Mouse (Mus musculus): ENCODE data around the gene Ftl1.
"Not testable (repeated sequence)": the region's sequence is repeated elsewhere in the genome, so short reads cannot be mapped to it uniquely, and the experiment has no call there.

The Ftl1 gene

DNA sequence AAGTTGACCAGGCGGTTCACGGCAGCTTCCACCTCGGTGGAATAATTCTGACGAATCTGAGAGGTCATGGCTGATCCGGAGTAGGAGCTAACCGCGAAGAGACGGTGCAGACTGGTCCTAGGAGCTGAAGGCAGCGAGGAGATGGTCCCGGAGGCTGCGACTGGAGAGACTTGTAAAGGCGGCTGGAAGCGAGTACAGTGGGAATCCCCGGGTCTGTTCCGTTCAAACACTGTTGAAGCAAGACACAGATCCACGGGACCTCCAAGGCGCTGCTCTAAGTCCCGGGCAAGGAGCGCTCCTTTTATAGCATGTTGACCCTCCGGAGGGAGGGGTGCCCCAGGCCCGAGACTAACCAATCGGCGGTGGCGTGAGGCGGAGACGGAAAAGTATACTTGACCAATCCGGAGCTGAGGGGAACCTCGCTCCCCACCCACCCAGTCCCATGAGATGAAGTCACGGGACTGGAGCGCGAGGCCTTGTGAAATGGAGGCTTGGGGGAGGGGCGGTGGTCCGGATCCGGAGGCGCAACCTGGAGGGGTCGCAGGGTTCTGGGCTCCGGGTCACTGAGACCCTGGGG lies at the start of gene Ftl1:
Gene Ftl1, minus strand, starts transcription at position 321 of the 577 bp plus-strand sequence.
- DNase-seq (ENCODE audit: low read depth, low spot score): peak; percentile 94

DNA sequence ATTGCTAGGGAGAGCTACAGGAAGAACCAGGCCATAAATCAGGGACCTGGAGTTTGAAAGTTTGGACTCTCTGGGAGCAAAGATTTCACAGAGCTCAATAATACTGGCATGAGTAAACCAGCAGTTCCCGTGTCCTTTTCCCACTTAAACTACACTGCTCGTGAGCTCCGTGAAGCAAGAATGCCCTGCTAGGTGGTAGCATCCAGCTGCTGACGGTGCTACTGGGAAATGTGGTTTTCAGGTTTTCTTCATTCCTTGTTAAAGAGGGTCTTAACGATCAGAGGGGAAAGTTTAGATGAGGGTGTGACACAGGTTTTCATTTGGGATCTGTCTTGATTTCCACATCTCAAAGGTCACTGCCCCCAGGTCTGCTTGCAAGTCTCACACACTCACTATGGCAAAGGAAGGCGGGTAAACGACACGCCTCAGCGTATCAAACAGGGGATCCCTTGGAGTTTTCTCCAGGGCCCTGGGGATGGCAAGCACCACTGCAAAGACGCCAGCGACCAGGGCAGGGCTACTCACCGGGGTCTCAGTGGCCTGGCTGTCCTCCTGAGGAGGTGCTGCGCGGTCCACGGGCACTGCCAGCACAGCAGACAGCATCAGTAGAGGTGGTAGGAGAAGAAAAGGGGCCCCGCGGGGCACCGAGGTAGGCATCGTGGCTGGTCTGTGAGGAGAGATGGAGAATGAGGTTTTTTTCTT lies 49.6 kb upstream of the Ftl1 start:
- DNase-seq (ENCODE audit: low read depth, low spot score): no peak

DNA sequence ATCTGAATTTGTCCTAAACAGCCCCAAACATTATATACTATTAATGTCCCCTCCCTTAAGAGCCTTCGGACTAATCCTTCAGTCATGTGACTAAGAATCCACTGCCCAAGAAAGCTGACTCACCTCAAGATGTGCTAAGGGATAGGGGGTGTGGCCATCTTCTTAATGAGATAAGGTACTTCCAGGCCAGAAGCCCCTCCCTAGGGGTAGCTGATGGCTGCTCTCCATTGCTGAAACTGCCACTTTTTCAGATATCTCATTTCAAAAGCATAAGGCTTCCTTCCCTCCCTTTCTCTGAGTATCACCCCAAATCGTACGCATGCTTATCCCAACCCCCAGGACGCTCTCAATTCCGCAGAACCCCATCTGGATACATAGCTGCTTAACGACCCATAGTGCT lies 48.9 kb upstream of the Ftl1 start:
- peak; percentile 85 for DNase-seq (ENCODE audit: low read depth, low spot score)

DNA sequence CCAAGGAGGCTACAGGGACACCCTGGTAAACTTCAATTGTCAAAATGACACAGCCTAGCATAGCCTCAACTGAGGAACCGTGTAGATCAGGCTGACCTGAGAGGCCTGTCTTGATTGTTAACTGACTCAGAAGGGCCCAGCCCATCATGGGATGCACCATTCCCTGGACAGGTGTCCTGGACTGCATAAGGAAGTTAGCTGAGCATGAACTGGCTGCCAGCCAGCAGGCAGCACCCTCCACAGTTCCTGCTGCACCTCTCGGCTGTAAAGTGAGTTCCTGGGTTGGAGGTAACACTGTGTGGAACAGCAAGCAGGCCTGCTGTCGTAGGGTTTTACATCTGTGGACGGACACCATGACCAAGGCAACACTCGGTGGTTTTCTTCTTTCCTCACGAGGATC lies 47.9 kb upstream of the Ftl1 start:
- no peak for DNase-seq (ENCODE audit: low read depth, low spot score)

DNA sequence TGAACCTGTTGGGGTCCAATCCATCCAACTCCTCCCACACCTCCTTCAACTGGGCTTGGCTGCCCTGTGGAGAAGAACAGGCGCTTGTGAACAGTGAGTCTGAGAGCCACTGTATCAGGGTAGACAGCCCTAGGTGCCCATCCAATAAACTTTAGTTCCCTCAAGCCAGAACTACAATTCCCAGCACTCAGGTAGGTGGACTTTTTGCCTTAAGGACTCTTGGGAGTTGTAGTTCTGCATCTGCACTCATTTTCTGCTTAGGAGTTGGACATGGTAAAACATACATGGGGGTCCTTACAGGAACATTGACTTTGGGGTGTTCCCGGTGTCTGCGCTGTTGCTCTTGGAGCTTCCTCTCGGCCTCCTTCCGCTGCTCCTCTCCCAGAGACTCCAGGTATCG lies 38.7 kb upstream of the Ftl1 start:
- DNase-seq (ENCODE audit: low read depth, low spot score): no peak

DNA sequence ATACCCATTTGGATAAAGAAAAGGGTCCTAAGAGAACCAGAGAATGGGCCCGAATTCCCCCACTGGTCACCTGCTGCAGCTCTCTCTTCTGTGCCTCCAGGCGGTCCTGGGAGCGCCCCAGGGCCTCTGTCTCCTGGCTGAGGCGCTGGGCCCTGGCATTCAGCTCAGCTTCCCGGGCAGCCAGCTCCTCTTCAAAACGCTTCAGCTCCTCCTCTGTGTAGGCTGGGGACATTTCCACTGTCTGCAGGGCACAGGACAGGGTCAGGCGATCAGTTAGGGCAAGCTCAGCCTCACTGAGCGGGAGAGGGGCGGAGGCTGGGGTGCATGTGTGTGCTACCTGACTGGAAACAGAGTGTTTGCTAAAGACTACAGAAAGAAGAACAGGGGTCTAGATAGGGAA lies 34.9 kb upstream of the Ftl1 start:
- DNase-seq (ENCODE audit: low read depth, low spot score): no peak

DNA sequence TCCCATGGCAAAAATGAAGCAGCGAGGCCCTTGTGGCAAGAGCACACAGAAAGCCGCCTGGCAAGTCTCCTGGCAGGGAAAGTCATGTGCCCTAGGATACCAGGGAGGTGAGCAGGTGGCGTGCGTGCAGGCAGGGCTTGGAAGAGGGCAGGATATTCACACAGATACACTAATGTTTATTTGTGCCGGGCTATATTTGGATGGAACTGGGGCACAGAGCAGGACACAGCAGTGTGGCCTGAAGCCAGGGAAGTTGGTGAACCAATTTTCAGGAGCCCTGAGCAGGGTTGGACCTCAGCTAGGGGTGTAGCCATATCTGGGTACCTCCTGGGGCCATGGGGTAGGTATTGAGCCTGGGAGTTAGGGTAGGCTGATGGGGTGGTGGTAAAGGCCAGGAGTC lies 33.3 kb upstream of the Ftl1 start:
- DNase-seq (ENCODE audit: low read depth, low spot score): no peak

DNA sequence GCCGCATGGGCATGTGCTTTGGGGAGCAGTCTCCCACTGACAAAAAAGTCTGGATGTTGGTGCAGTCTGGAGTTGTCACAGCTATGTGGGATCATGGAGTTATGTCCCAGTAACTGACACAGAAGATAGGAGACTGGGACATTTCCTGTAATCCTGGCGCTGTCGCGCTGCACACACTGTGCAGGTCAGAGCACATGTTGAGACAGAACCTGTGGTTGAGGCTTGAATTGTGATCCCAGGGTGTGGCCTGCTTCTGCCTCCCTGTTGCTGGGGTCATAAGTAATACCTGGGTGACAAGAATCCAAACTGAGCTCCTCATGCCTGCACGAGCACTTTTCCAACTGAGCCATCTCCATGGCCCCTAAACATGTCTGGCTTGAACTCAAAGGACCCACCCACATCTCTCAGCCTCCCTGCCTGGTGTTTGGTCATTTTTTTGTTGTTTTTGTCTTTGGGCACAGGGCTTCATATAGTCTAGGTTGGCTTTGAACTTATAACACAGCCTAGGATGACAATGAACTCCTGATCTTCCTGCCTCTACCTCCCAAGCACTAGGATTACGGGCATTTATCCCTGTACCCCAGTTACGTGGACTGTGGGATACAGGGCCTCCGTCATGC lies 32.7 kb upstream of the Ftl1 start:
- DNase-seq (ENCODE audit: low read depth, low spot score): no peak

DNA sequence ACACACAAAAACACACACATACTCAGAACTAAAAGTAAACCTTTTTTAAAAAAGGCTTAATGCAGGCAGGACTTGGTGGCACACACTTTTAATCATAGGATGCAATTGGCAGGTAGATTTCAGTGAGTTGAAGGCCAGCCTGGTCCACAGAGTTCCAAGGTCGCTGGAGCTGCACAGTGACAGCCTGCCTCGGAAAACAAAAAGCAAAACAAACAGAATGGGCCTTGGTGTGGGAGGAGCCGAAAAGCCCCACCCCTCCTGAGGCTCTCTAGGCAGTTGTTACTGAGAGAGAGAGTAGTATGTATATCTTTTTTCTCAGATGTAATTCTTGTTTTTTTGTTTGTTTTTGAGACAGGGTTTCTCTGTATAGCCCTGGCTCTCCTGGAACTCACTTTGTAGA lies 31.6 kb upstream of the Ftl1 start:
- DNase-seq (ENCODE audit: low read depth, low spot score): no peak

DNA sequence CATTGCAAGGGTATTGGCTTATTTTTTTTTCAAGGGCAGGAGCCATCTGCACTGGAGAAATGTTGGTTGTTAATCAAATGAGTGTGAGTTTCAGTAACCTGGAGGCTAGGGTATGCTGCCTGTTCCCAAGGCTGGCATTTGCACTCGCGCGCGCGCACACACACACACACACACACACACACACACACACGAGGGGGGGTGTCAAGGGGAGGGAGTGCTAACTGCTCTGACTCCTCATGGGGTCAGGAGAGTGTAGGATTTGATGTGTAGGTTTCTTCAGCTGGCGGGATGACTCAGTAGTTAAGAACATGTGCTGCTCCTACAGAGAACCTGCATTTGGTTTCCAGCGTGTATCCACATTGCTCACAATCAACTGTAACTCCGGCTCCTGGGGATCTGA lies 31.1 kb upstream of the Ftl1 start:
- no peak for DNase-seq (ENCODE audit: low read depth, low spot score)

DNA sequence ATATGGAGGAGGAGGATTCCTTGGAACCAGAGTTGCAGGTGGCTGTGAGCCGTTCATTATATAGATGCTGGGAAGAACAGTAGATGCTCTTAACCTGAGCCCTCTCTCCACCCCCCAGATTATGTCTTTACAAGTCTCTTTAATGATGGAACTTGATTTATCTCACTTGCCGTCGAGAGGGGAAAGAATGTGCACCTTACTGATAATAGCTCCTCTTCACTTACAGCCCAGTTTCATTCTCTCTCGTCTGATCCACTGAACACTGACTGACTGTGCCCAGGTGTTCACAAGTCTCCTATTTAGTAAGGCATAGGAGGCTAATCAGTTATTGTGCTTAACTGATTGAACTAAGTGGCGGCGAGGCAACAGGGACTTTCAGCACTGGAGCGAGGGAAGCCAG lies 29.9 kb upstream of the Ftl1 start:
- DNase-seq (ENCODE audit: low read depth, low spot score): no peak

DNA sequence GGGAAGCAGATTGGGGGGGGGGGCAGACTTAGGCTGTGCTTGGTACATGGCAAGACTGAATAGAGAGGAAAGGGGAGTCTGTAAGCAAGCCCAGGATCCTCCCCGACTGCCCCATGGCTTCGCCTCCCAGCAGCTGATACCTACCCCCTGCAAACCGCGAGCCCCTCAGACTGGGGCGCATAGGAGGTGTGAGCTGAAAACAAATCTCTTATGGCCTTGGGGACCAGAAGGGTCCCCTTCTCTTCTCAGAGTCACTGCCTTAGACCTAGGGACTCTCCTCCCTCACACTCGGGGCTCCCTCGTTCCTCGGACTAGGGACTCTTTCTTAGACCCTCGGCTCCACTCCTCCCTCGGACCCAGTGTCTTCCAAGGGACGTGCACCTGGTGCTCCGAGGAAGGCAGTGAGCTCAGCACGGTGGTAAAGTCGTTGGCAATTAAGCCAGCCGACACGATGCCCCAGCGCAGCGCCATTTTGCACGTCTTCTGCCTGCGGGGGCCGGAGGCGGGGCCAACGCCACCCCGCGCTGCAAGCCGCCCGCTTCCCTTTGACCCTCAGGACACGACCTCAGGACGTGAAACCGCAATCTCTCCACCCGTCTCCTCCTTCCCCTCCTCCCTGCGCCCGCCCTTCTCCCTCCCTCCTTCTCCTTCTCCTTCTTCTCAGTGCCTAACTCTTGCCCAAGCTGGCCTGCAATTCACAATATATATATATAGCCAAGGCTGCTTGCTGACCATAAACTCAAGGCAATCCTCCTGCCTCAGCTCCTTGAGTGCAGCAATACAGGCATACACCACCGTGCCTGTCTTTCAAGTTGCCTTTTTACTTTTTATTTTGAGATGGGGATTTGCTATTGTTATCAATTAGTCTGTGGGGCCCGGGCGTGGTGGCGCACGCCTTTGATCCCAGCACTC lies 28.9 kb upstream of the Ftl1 start, which contains the start of gene Dhdh:
Gene Dhdh, minus strand, starts transcription at position 513 of the 912 bp plus-strand sequence.
- no peak for DNase-seq (ENCODE audit: low read depth, low spot score)

DNA sequence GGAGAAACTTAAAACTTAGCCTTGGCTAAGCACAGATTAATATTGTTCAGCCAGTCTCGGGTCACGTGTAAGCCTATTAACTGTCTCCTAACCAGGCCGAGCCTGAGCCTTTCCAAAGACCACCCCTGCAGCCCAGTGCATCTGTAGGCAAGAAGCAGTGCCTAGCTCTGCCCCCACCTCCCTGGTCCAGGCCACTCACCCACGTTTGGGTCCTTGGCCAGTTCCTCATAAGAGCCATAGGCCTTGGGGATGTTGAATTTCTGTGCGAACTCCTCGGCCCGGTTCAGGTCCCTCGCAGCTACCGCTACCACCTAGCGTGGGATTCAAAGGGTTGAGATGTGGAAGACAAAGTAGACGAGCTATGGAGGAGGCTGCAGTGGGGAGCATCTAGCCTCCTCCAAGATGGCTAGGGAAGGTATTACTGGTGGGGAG lies 28.2 kb upstream of the Ftl1 start:
- DNase-seq (ENCODE audit: low read depth, low spot score): no peak

DNA sequence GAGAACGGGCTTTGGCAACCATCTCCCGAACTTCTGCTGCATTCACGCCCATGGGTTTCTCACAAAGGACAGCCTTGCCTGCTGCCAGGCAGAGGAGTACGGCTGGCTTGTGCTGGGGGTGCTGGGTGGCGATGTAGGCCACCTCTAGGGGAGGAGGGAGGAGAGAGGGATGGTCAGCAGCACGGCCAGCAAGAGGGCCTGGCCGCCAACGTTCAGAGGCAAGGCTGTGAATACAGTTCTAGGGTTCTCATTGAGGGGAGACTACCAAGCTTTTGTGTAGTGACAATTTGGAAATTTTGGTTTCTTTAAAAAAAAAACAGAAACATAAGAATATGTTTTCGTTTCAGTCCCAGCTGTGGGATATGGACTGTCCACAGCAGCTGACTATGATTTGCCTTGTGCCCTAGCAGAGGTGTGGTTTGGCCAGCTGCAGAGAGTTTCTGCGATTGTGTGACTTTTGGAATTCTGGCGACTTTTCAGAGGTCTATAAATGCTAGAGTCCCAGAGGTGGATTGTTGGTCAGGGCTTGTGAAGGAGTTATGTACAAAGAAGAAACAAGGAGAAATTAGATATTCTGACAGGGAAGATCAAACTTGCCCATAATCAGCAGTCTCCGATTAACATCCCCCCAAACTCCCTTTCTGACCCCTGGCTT lies 27.2 kb upstream of the Ftl1 start, which contains the start of gene Gm45808:
Gene Gm45808, minus strand, starts transcription at position 51 of the 655 bp plus-strand sequence.
- no peak for DNase-seq (ENCODE audit: low read depth, low spot score)

DNA sequence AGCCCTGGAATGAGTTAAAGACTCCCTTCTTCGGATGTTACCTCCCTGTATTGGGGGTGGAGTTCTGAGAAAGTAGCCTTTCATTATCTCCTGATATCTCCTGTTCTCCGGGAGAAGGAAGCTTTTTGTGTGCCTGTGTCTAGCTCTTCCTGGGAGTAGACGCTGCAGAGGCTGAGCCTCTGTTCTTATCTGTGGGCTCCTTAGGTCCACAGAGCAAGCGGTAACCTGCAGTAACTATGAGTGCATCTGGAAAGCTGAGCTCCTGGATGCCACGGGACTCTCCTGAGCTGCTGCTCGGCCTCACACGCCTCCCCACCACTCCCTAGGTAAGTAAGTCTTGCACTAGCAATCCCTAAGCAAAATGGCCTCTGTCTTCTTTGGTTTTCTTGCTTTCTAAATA lies 26.5 kb upstream of the Ftl1 start:
- no peak for DNase-seq (ENCODE audit: low read depth, low spot score)

DNA sequence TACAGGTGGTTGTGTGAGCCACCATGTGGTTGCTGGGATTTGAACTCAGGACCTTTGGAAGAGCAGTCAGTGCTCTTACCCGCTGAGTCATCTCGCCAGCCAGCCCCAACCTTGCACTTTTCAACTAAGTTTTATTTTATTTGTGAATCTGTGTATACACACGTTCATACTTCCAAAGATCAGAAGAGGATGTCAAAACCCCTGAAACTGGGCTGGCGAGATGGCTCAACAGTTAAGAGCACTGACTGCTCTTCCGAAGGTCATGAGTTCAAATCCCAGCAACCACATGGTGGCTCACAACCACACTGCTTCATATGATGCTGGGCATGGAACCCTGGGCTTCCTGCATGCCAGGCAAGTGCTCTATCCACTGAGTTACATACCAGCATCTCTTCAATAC lies 25.3 kb upstream of the Ftl1 start:
- not testable (repeated sequence) for DNase-seq (ENCODE audit: low read depth, low spot score)

DNA sequence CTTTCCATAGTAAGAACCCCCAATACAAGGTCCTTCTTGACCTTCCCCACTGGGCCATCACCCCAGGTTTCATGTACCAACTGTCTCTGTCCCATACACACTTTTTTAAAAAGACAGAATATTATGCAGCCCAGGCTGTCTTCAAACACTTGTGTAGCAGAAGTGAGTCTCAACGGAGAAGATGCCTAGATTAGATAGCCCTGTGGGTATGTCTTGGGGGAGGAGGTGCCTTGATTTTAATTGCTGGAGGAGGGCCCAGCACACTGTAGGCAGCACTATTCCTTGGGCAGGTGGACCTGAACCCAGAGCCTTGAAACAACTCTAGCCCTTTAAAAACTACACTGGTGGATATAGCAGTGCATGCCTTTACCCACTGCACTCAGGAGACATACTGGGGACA lies 22.5 kb upstream of the Ftl1 start:
- DNase-seq (ENCODE audit: low read depth, low spot score): no peak

DNA sequence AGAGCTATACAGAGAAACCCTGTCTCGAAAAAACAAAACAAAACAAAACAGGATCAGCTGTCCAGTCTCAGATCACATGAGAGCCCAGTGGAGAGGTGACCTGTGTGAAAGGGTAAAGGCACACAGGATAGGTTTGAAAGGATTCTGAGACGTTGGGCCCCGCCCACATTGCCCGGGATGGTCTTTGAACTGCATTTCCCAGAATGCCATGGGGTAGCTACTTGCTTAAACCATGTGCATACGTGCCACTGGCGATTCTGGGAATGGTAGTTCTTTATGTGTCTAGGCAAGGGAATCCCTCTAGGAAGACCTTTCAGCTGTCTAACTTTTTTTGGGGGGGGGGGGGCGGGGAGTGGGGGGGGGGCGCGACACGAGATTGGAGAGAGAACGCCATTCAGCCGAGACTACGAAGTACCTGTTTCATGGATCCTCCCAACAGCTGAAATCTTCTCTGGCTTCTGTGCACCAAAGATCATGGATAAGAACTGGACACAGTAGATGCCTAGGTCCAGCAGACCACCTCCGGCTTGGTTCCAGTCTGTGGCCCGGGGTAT lies 21.8 kb upstream of the Ftl1 start, which contains the start of gene Tulp2:
Gene Tulp2, plus strand, starts transcription at position 504 of the 554 bp plus-strand sequence.
- peak; percentile 60 for DNase-seq (ENCODE audit: low read depth, low spot score)

DNA sequence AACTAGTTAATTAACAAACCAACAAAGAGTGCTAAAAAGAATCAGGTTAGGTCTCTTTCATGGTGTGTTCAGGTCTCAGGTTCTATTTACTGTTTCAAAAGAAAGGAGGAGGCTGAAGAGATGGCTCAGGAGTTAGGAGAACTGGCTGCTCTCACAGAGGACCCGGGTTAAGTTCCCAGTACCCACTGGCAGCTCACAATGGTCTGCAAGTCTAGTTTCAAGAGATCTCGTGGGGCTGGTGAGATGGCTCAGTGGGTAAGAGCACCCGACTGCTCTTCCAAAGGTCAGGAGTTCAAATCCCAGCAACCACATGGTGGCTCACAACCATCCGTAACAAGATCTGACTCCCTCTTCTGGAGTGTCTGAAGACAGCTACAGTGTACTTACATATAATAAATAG lies 20.6 kb upstream of the Ftl1 start:
- DNase-seq (ENCODE audit: low read depth, low spot score): not testable (repeated sequence)

DNA sequence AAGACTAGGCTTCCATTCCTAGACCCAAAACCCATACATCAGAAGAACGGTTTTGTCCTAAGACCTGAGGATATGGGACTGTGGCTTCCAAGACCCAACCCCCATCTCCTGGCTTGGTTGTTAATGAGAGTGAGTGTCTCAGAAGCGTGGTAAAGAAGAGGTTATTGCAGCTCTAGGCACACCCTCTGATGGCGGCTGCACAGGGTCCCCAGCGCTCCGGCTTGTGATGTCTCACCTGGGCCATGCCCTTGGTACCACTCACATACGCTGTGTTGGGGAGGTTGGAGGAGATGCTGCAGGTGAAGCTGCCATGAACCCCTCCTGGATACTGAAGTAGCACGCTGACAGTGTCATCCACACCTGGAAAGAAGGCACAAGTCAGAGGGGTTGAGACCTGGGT lies 19.1 kb upstream of the Ftl1 start:
- DNase-seq (ENCODE audit: low read depth, low spot score): no peak

DNA sequence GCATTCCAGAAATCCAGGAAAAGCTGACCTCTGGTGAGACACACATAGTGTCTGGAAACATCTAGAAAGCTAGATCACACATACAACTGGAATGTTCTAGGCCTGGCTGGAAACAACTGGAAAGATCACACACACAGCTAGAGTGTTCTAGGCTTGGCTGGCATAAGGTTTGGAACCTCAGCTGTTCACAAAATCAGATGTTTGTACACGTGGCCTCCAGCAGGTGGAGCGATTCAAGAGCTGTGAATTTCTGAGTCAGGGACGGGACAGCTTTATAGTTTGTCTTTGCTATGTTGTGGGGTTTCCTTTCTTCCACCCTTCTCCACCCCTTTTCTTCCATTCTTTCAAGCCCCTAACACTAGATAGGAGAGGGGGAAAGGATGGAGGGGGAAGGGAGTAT lies 17.3 kb upstream of the Ftl1 start:
- DNase-seq (ENCODE audit: low read depth, low spot score): no peak

All from c-Kit-negative CD71-positive TER-119-positive erythroid progenitor cells, embryonic 14.5 days (primary cell).